Mouse (Mus musculus): Measurements from ENCODE around the gene Ropn1l. TPM values are rescaled to one million over a fixed set of nuclear protein-coding genes. Genes with fewer than 3 reads are reported as not detected.

The Ropn1l gene
- polyA plus RNA-seq, 1 experiment, result 1,399 TPM

GRCm38 (mm10) chr15:31430014-31430413, 23.5 kb downstream of the Ropn1l start:
- no peaks in the 10 kb centered on the region for H3K36me3 ChIP-seq (ENCODE audit: control insufficient read depth, insufficient read depth, low read length)
- no peaks in the 10 kb centered on the region; the same call in 1 of the 2 replicates for H3K4me1 ChIP-seq (ENCODE audit: control insufficient read depth, insufficient read depth, low read length)
- no peak overlapping the region for H3K4me3 ChIP-seq (ENCODE audit: control insufficient read depth, low read depth, low read length)
- H3K27me3 ChIP-seq (ENCODE audit: control insufficient read depth, insufficient read depth, low read length), result no peaks in the 10 kb centered on the region
- TF ChIP-seq POLR2A (IDR thresholded peaks at IDR 0.05; ENCODE audit: control insufficient read depth, low read depth, low read length), result no peak
- no peak for TF ChIP-seq CTCF (IDR thresholded peaks at IDR 0.05; ENCODE audit: control insufficient read depth, insufficient read depth, insufficient replicate concordance, low read depth, low read length)
- no peak overlapping the region for H3K27ac ChIP-seq (ENCODE audit: control insufficient read depth, insufficient read depth, low read depth, low read length)

- Histone ChIP-seq H3K4me3 (ENCODE audit: control insufficient read depth, low read depth, low read length) (no peak overlapping the region), H3K27ac (ENCODE audit: control insufficient read depth, insufficient read depth, low read depth, low read length) (no peak overlapping the region), H3K4me1 (ENCODE audit: control insufficient read depth, insufficient read depth, low read length) (no peaks in the 10 kb centered on the region), H3K27me3 (ENCODE audit: control insufficient read depth, insufficient read depth, low read length) (no peaks in the 10 kb centered on the region), H3K36me3 (ENCODE audit: control insufficient read depth, insufficient read depth, low read length) (no peaks in the 10 kb centered on the region)
- TF ChIP-seq CTCF (IDR thresholded peaks at IDR 0.05; ENCODE audit: control insufficient read depth, insufficient read depth, insufficient replicate concordance, low read depth, low read length), result no peak
- no peak for TF ChIP-seq POLR2A (IDR thresholded peaks at IDR 0.05; ENCODE audit: control insufficient read depth, low read depth, low read length)
Measured at GRCm38 (mm10) chr15:31429429-31429828, 24.1 kb downstream of the Ropn1l start.

DNA sequence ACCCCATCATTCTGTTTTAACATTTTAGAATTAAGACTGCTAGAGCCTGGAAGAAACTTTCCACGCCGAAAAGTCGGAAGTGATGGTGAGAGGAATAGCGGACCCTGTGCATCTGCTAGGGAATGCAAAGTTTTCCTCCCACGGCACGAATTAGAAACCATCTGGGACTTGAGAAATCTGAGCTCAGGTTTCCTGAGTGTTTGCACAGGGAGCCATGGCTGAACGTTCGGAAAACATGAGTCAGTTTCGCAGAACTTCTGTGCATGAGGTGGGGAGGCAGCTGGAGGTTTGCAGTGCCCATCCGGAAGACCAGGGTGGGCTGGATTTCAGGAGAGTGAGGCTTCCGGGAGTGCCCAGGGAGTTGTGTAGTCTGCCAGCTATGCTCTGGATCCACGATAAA, 25.0 kb downstream of the Ropn1l start:
- Histone ChIP-seq H3K4me3 (ENCODE audit: control insufficient read depth, low read depth, low read length) (no peak overlapping the region), H3K27me3 (ENCODE audit: control insufficient read depth, insufficient read depth, low read length) (no peaks in the 10 kb centered on the region), H3K36me3 (ENCODE audit: control insufficient read depth, insufficient read depth, low read length) (no peaks in the 10 kb centered on the region), H3K4me1 (ENCODE audit: control insufficient read depth, insufficient read depth, low read length) (no peaks in the 10 kb centered on the region), H3K27ac (ENCODE audit: control insufficient read depth, insufficient read depth, low read depth, low read length) (no peak overlapping the region)
- TF ChIP-seq CTCF (IDR thresholded peaks at IDR 0.05; ENCODE audit: control insufficient read depth, insufficient read depth, insufficient replicate concordance, low read depth, low read length) (no peak), POLR2A (IDR thresholded peaks at IDR 0.05; ENCODE audit: control insufficient read depth, low read depth, low read length) (no peak)

- TF ChIP-seq CTCF (IDR thresholded peaks at IDR 0.05; ENCODE audit: control insufficient read depth, insufficient read depth, insufficient replicate concordance, low read depth, low read length) (no peak), POLR2A (IDR thresholded peaks at IDR 0.05; ENCODE audit: control insufficient read depth, low read depth, low read length) (no peak)
- Histone ChIP-seq H3K27me3 (ENCODE audit: control insufficient read depth, insufficient read depth, low read length) (no peaks in the 10 kb centered on the region), H3K36me3 (ENCODE audit: control insufficient read depth, insufficient read depth, low read length) (no peaks in the 10 kb centered on the region), H3K4me1 (ENCODE audit: control insufficient read depth, insufficient read depth, low read length) (no peaks in the 10 kb centered on the region), H3K4me3 (ENCODE audit: control insufficient read depth, low read depth, low read length) (no peak overlapping the region), H3K27ac (ENCODE audit: control insufficient read depth, insufficient read depth, low read depth, low read length) (no peak overlapping the region)
Measured at GRCm38 (mm10) chr15:31427390-31427789, 26.1 kb downstream of the Ropn1l start.

DNA sequence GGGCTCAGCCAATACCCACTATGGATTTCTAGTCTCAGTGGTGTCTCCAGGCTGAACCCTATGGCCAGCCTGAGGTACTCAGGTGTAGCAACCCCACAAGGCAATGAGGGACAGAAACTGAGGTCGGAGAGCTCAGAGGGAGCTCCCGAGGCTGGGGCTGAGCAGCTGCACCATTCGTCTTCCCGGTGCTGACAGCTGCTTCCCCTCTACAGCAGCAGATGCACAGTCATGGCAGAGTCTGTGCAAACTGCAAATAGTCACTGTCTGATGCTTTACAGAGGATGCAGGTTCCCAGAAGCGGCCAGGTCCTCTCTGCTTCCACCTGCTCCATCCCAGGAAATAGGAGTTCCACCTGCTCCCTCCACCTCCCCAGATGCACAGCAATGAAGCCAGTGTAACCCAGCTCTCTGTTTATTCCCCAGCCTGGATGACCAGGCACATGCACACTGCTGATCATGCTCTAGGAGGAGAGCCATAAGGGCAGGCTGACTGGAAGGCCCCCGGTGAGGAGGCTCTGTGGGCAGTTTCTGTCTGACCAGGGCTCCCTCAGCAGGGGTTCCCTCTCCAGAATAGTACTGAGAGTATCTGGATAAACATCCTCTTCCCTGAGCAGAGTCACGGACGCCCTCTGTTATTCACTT, 27.4 kb downstream of the Ropn1l start:
- no peaks in the 10 kb centered on the region for H3K4me1 ChIP-seq (ENCODE audit: control insufficient read depth, insufficient read depth, low read length)
- no peak overlapping the region for H3K27ac ChIP-seq (ENCODE audit: control insufficient read depth, insufficient read depth, low read depth, low read length)
- no peak for TF ChIP-seq CTCF (IDR thresholded peaks at IDR 0.05; ENCODE audit: control insufficient read depth, insufficient read depth, insufficient replicate concordance, low read depth, low read length)
- TF ChIP-seq POLR2A (IDR thresholded peaks at IDR 0.05; ENCODE audit: control insufficient read depth, low read depth, low read length), result no peak
- H3K4me3 ChIP-seq (ENCODE audit: control insufficient read depth, low read depth, low read length), result no peak overlapping the region
- H3K27me3 ChIP-seq (ENCODE audit: control insufficient read depth, insufficient read depth, low read length), result no peaks in the 10 kb centered on the region
- no peaks in the 10 kb centered on the region for H3K36me3 ChIP-seq (ENCODE audit: control insufficient read depth, insufficient read depth, low read length)

DNA sequence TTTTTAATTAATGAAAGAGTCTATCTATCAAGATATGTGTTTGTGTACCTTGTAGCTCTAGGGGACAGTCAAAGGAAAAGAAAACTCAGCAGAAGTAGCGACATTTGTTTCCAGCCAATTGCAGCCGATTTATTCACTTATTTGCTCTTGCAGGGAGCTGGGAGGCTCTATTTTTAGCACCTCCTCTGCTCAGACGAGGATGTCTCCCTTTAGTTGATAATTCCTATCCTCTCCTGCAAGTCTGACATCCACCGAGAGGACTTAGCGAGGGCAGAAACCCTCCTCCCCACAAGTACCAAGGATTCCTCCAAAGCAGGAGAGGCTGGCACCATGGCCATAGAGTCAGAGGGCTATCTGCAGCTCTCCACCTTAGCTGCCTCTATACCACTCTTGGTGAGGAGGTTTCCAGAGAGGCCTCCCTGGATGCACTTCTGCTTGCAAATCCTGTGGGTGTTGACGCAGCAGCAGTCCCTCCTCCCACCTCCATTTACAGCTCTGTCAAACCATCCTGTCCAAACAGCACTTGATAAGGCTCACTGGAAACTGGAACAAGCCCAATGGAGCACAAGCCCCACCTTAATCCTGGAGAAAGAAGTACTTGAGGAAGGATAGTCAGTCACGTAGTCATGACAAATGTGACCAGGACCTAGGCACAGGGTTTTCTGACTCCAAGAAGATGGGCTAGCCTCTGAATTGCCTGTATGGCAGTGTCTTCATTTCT, 30.7 kb downstream of the Ropn1l start:
- H3K4me1 ChIP-seq (ENCODE audit: control insufficient read depth, insufficient read depth, low read length), result peaks cover 5% of the 10 kb centered on the region; the same call in 1 of the 2 replicates
- H3K4me3 ChIP-seq (ENCODE audit: control insufficient read depth, low read depth, low read length), result peak overlapping the region; percentile 11; the same call in 1 of the 2 replicates
- TF ChIP-seq POLR2A (IDR thresholded peaks at IDR 0.05; ENCODE audit: control insufficient read depth, low read depth, low read length) (no peak), CTCF (IDR thresholded peaks at IDR 0.05; ENCODE audit: control insufficient read depth, insufficient read depth, insufficient replicate concordance, low read depth, low read length) (no peak)
- no peaks in the 10 kb centered on the region for H3K27me3 ChIP-seq (ENCODE audit: control insufficient read depth, insufficient read depth, low read length)
- H3K36me3 ChIP-seq (ENCODE audit: control insufficient read depth, insufficient read depth, low read length), result no peaks in the 10 kb centered on the region
- H3K27ac ChIP-seq (ENCODE audit: control insufficient read depth, insufficient read depth, low read depth, low read length), result no peak overlapping the region

DNA sequence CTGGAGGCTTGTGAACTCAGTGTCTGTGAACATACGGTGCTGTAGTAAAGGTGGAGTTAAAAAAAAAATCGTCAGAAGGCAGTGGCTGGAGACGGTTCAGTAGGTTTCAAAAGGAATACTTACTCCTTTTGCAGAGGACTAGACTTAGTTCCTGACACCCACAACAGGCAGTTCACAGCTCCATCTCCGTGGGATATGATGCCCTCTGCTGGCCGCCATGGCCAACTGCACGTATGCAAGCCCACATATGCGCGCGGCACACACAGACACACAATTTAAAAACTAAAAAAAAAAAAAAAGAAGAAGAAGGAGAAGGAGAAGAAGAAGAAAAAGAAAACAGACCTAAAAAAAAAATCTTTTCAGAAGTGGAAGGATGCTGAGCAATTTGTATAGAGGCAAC, 34.5 kb downstream of the Ropn1l start:
- no peaks in the 10 kb centered on the region for H3K27me3 ChIP-seq (ENCODE audit: control insufficient read depth, insufficient read depth, low read length)
- peaks cover 5% of the 10 kb centered on the region; the same call in 1 of the 2 replicates for H3K4me1 ChIP-seq (ENCODE audit: control insufficient read depth, insufficient read depth, low read length)
- no peak overlapping the region for H3K27ac ChIP-seq (ENCODE audit: control insufficient read depth, insufficient read depth, low read depth, low read length)
- H3K4me3 ChIP-seq (ENCODE audit: control insufficient read depth, low read depth, low read length), result no peak overlapping the region
- TF ChIP-seq CTCF (IDR thresholded peaks at IDR 0.05; ENCODE audit: control insufficient read depth, insufficient read depth, insufficient replicate concordance, low read depth, low read length) (peak; percentile 91; the same call in 1 of the 2 replicates), POLR2A (IDR thresholded peaks at IDR 0.05; ENCODE audit: control insufficient read depth, low read depth, low read length) (no peak)
- no peaks in the 10 kb centered on the region for H3K36me3 ChIP-seq (ENCODE audit: control insufficient read depth, insufficient read depth, low read length)
